Mouse (Mus musculus) heart, postnatal 10 days (tissue): ENCODE data around the gene Asap3. TPM values are rescaled to one million over a fixed set of nuclear protein-coding genes. Genes with fewer than 3 reads are reported as not detected.

Experiments used
- DNase-seq, 2 experiments: peaks; one replicate each; pipeline ENCODE4 v3.0.0; 2021
- intact Hi-C: fragments of 180-260 bp; cut with DNase I; formaldehyde crosslinking; loops from one replicate; pipeline ENCODE4 v1.15.1; 2025
- total RNA-seq, 2 experiments: library from RNA; stranded (reverse); gene quantifications; 2 replicates each; pipeline ENCODE4 v1.2.3; 2021

The Asap3 gene
- total RNA-seq, 2 experiments from 2014 or later, result 5.7 to 10.8 TPM

- peak; percentile 98 for DNase-seq
- intact Hi-C loops, result loop anchor here (2.0 kb wide), 2 partner anchors 25 kb away; partner anchors contain the start of gene Hnrnpr
Observed at GRCm38 (mm10) chr4:136285811-136286371, 79.7 kb downstream of the Asap3 start.

- no peak for DNase-seq
- intact Hi-C loops, result no loop called here
Observed at GRCm38 (mm10) chr4:136289918-136290780, 84.0 kb downstream of the Asap3 start.

GRCm38 (mm10) chr4:136290781-136291595, 84.8 kb downstream of the Asap3 start:
- no peak for DNase-seq
- intact Hi-C loops, result no loop called here

GRCm38 (mm10) chr4:136291692-136292091, 85.5 kb downstream of the Asap3 start:
- intact Hi-C loops, result no loop called here
- no peak for DNase-seq

Other genes with a start within 250 kb of the Asap3 start
- 1 to 10 TPM; 5.2 to 5.7 TPM for gene Gale, start 242.6 kb upstream of the Asap3 start, total RNA-seq
- 10 to 100 TPM; 42.6 to 47.8 TPM for gene Lypla2, start 233.7 kb upstream of the Asap3 start, total RNA-seq
- 10 to 100 TPM; 20.7 to 21.3 TPM for gene Pithd1, start 219.1 kb upstream of the Asap3 start, total RNA-seq
- 10 to 100 TPM; 34.8 to 36.0 TPM for gene Eloa, start 184.6 kb upstream of the Asap3 start, total RNA-seq
- 100 to 1,000 TPM; 318 to 346 TPM for gene Rpl11, start 152.9 kb upstream of the Asap3 start, total RNA-seq
- 100 to 1,000 TPM; 104 TPM for gene Id3, start 62.9 kb upstream of the Asap3 start, total RNA-seq
- 1 to 10 TPM; 4.3 to 6.8 TPM for gene E2f2, start 34.0 kb upstream of the Asap3 start, total RNA-seq
- gene Tcea3, start 41.4 kb downstream of the Asap3 start, total RNA-seq, result 10 to 100 TPM; 77.2 to 85.4 TPM
- gene Zfp46, start 78.3 kb downstream of the Asap3 start, total RNA-seq, result 10 to 100 TPM; 60.5 to 70.1 TPM
- gene Hnrnpr, start 104.6 kb downstream of the Asap3 start, total RNA-seq, result 10 to 100 TPM; 70.8 to 74.4 TPM
- gene Htr1d, start 217.2 kb downstream of the Asap3 start, total RNA-seq, result not detected